Mouse (Mus musculus) spleen, adult 2 months (tissue): ENCODE measurements at regions not wholly inside any gene's neighbourhood (a gene's known extent, or its start where the extent isn't known, plus 50 kb on each side); places are given as distances from the start of the nearest gene placed in this dataset.

Source experiments
- CTCF ChIP-seq: fragments of 200-500 bp; IDR thresholded peaks from 2 replicates; pipeline ENCODE4 v1.5.1; 2011; ENCODE audit warnings: mild to moderate bottlenecking, inconsistent platforms; ENCODE audit not compliant: insufficient read depth, insufficient read length, insufficient replicate concordance; ENCODE audit errors: extremely low read depth
- POLR2A ChIP-seq: fragments of 200-500 bp; IDR thresholded peaks from 2 replicates; pipeline ENCODE4 v1.6.1; 2011; ENCODE audit warnings: low read depth, low read length, inconsistent platforms

- TF ChIP-seq CTCF = peak; percentile 9; the same call in 1 of the 2 replicates
- no peak for TF ChIP-seq POLR2A
Measured at GRCm38 (mm10) chr2:75150986-75151385, 325.4 kb downstream of the Mtx2 start.
